Mouse (Mus musculus) midbrain, embryonic 16.5 days (tissue): ENCODE measurements around the gene Macrod2. TPM values are rescaled to one million over a fixed set of nuclear protein-coding genes. Genes with fewer than 3 reads are reported as not detected.

ENCODE experiments used
- ATAC-seq: fragments of 200-750 bp; cut with Nextera tagmentation; 2 replicates; pipeline ENCODE4 v1.8.0; 2017; ENCODE audit warnings: moderate TSS enrichment
- H3K27ac ChIP-seq: fragments of 300-500 bp; sonication (generic); 2 replicates; pipeline ENCODE4 v1.5.1; 2014; ENCODE audit warnings: mild to moderate bottlenecking, low read length, mixed read lengths
- H3K27me3 ChIP-seq: fragments of 300-500 bp; sonication (generic); 2 replicates; pipeline ENCODE4 v1.6.1; 2014; ENCODE audit warnings: low read depth, low read length, mixed read lengths; ENCODE audit not compliant: control insufficient read depth, insufficient read depth
- H3K36me3 ChIP-seq: fragments of 300-500 bp; sonication (generic); 2 replicates; pipeline ENCODE4 v1.6.1; 2014; ENCODE audit warnings: mild to moderate bottlenecking, low read length, moderate library complexity, mixed read lengths; ENCODE audit not compliant: control insufficient read depth, insufficient read depth
- H3K4me1 ChIP-seq: fragments of 300-500 bp; sonication (generic); 2 replicates; pipeline ENCODE4 v1.6.1; 2014; ENCODE audit warnings: mild to moderate bottlenecking, low read length, mixed read lengths; ENCODE audit not compliant: control insufficient read depth, insufficient read depth
- H3K4me2 ChIP-seq: fragments of 300-500 bp; sonication (generic); 2 replicates; pipeline ENCODE4 v1.6.1; 2014; ENCODE audit warnings: mild to moderate bottlenecking, low read length, mixed read lengths
- H3K4me3 ChIP-seq: fragments of 300-500 bp; sonication (generic); 2 replicates; pipeline ENCODE4 v1.5.1; 2014; ENCODE audit warnings: low read depth, mild to moderate bottlenecking, low read length, moderate library complexity, mixed read lengths
- H3K9ac ChIP-seq: fragments of 300-500 bp; sonication (generic); 2 replicates; pipeline ENCODE4 v1.6.1; 2014; ENCODE audit warnings: low read depth, low read length, mixed read lengths
- H3K9me3 ChIP-seq: fragments of 300-500 bp; sonication (generic); replicated peaks from 2 replicates; pipeline ENCODE4 v1.6.1; 2014; ENCODE audit warnings: mild to moderate bottlenecking, low read length, mixed read lengths; ENCODE audit not compliant: control insufficient read depth, poor library complexity, severe bottlenecking
- WGBS: fragments of 180-500 bp; shearing (Covaris S2); extraction: QIAGEN DNeasy Blood & Tissue Kit; methylation state at CpG from one replicate; pipeline ENCODE4 v1.1.7; 2014; 5-methylcytosine and 5-hydroxymethylcytosine counted together
- polyA plus RNA-seq: library from polyadenylated mRNA; unstranded; fragments of >200 nt; fragmentation: Nextera tagmentation; extraction: Ambion mirVana; gene quantifications from 2 replicates; pipeline ENCODE4 v1.2.1, GENCODE M21; 2015

Macrod2 gene
- polyA plus RNA-seq, 1 experiment from 2014 or later, result 96.9 TPM

DNA sequence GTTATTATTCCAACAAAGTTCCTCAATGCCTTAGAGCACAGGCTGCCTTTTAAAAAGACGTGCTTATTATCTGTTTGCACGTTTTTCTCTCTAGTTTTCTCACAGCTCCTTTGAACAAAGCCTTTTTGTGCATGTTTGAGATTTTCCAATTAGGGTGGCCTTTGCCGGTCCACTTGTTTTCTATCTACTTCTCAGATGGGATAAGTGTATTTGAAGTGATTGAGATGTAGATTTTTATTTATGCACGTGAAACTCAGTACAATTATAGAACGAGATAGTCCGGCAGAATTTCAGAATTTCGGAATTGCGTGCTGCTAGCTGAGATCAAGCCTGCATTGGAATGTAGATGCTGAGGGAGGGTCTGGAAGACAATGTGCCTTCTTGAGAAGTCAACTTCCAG is 138.5 kb downstream of the Macrod2 start:
- Histone ChIP-seq H3K4me2 (peak overlapping the region; percentile 41), H3K36me3 (no peaks in the 10 kb centered on the region), H3K9me3 (no peaks in the 10 kb centered on the region), H3K27me3 (no peaks in the 10 kb centered on the region), H3K9ac (no peak overlapping the region), H3K4me3 (no peak overlapping the region; the same call in 1 of the 2 replicates), H3K4me1 (peaks cover 5% of the 10 kb centered on the region; the same call in 1 of the 2 replicates), H3K27ac (no peak overlapping the region)
- 19% methylated on average over 8 of the region's 8 CpGs for WGBS
- ATAC-seq, result no peak

DNA sequence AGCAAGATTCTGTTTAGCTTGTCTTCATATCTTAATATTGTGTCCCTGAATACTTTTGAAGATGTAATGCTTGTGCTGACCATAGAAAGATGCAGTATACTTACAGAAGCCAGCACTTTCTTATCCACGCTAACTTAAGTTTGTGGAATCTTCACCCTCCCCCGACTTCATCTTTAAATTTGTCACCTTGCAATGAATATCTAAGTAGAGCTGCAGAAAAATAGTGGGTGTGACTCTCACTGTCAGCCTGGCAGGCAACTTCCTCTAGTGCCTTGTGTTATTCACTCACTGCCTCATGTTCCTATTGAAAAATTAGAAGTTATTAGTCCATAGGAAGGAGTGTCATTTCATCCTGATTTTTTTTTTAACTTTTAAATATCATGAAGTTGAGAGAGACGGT is 139.5 kb downstream of the Macrod2 start:
- ATAC-seq, result no peak
- Histone ChIP-seq H3K27me3 (no peaks in the 10 kb centered on the region), H3K27ac (no peak overlapping the region), H3K4me1 (peaks cover 5% of the 10 kb centered on the region; the same call in 1 of the 2 replicates), H3K9ac (no peak overlapping the region), H3K4me2 (no peak overlapping the region), H3K36me3 (no peaks in the 10 kb centered on the region), H3K4me3 (no peak overlapping the region), H3K9me3 (no peaks in the 10 kb centered on the region)
- WGBS, result 91% methylated on average over 3 of the region's 3 CpGs

DNA sequence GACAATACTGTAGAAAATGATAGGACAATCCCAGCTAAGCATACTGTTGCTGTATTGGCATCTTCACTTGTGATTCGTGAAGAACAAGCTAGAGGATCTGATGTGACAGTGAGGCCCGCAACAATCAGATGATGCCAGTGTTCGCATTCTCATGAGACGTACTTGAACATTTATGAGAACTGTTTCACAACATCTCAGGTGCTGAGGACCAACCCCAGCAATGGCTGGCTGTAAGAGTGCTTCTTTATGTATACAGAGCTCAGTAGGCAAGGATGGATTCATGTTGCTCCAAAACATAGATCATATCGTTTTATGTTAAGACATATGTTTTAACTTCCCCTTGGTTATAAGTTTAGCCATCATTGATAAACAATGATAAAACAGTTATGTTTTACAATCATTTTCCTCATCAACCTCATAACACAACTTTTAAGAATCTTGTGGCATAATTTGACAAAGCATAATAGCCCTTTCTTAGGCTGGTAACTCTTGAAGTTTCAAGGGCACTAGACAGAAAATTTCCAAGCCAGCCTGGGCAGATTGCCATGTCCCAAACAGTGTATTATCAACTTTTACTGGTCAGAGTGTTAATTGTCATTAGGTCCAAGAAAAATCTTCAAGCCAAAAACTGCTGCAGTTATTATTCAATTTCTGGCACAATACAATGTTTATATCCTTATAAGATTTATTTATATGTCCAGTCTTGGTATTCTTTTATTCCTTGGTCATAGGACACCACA is 140.9 kb downstream of the Macrod2 start:
- no peak overlapping the region for H3K27ac ChIP-seq
- no peaks in the 10 kb centered on the region for H3K36me3 ChIP-seq
- H3K27me3 ChIP-seq, result no peaks in the 10 kb centered on the region
- no peak overlapping the region for H3K4me2 ChIP-seq
- H3K4me1 ChIP-seq, result peaks cover 5% of the 10 kb centered on the region; the same call in 1 of the 2 replicates
- WGBS, result 92% methylated on average over 5 of the region's 5 CpGs
- H3K9me3 ChIP-seq, result no peaks in the 10 kb centered on the region
- ATAC-seq, result no peak
- H3K4me3 ChIP-seq, result no peak overlapping the region
- H3K9ac ChIP-seq, result no peak overlapping the region

- no peak overlapping the region for H3K4me2 ChIP-seq
- no peak overlapping the region for H3K27ac ChIP-seq
- H3K4me1 ChIP-seq, result no peaks in the 10 kb centered on the region
- H3K9me3 ChIP-seq, result no peaks in the 10 kb centered on the region
- 84% methylated on average over 2 of the region's 2 CpGs for WGBS
- no peak for ATAC-seq
- H3K36me3 ChIP-seq, result no peaks in the 10 kb centered on the region
- no peak overlapping the region for H3K4me3 ChIP-seq
- no peaks in the 10 kb centered on the region for H3K27me3 ChIP-seq
- H3K9ac ChIP-seq, result no peak overlapping the region
Measured at GRCm38 (mm10) chr2:140549286-140549685, 154.2 kb downstream of the Macrod2 start.

DNA sequence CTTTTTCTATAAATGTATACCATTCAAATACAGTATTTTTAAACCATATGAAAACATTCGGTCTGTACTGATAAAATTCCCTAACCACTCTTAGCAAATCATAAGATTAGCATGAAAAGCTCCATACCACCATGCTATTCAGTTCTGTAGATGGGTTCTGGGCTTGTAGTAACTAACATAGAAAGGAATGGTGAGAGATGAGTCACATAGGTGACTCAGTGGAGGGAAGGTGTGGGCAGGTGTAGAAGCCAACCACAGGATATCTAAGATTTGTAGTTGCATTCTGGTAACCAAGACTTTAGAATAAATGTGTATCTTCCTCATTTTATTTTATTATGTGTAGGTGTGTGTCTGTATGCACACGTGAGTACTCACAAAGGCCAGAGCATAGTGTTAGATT is 166.3 kb downstream of the Macrod2 start:
- H3K4me2 ChIP-seq, result no peak overlapping the region
- WGBS, result 90% methylated on average over 2 of the region's 2 CpGs
- H3K36me3 ChIP-seq, result no peaks in the 10 kb centered on the region

GRCm38 (mm10) chr2:140570874-140571273 is 175.8 kb downstream of the Macrod2 start:
- Histone ChIP-seq H3K36me3 (no peaks in the 10 kb centered on the region), H3K27ac (no peak overlapping the region), H3K9me3 (no peaks in the 10 kb centered on the region), H3K4me1 (no peaks in the 10 kb centered on the region), H3K9ac (no peak overlapping the region), H3K27me3 (no peaks in the 10 kb centered on the region), H3K4me3 (no peak overlapping the region), H3K4me2 (no peak overlapping the region)
- ATAC-seq, result no peak
- WGBS, result 88% methylated on average over 6 of the region's 6 CpGs

More for the DNA sequence above, 166.3 kb downstream of the Macrod2 start:
- ATAC-seq, result no peak
- Histone ChIP-seq H3K4me3 (no peak overlapping the region), H3K27ac (no peak overlapping the region), H3K4me1 (no peaks in the 10 kb centered on the region), H3K27me3 (no peaks in the 10 kb centered on the region), H3K9me3 (no peaks in the 10 kb centered on the region), H3K9ac (no peak overlapping the region)

GRCm38 (mm10) chr2:140592537-140593261 is 197.6 kb downstream of the Macrod2 start:
- Histone ChIP-seq H3K4me1 (no peaks in the 10 kb centered on the region), H3K9ac (no peak overlapping the region), H3K27ac (no peak overlapping the region), H3K36me3 (no peaks in the 10 kb centered on the region), H3K27me3 (no peaks in the 10 kb centered on the region), H3K9me3 (no peaks in the 10 kb centered on the region), H3K4me2 (no peak overlapping the region), H3K4me3 (no peak overlapping the region)
- WGBS, result 61% methylated on average over 3 of the region's 3 CpGs
- ATAC-seq, result no peak

- no peak overlapping the region for H3K27ac ChIP-seq
Measured at GRCm38 (mm10) chr2:140596906-140597305, 201.8 kb downstream of the Macrod2 start.

DNA sequence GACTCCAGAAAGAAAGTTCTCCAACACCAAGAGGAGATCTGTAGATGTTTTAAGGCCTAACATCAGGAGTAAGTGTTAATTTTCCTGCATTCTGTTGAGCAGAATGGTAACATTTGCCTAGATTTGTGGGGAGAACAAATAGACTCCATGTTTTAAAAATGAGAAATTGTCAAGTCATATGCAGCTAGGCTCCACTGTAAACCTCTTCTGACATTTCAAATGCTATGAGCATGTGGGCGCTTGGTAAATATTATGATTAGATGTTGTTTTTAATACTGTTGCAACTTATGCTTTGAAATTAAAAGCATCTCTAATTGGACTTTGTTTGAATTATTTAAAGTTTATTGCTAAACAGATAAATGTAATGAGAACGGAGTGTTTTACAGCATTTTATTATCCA is 220.3 kb downstream of the Macrod2 start:
- Histone ChIP-seq H3K4me1 (no peaks in the 10 kb centered on the region; the same call in 1 of the 2 replicates), H3K36me3 (no peaks in the 10 kb centered on the region), H3K27ac (no peak overlapping the region), H3K9ac (no peak overlapping the region), H3K4me3 (no peak overlapping the region), H3K27me3 (no peaks in the 10 kb centered on the region), H3K4me2 (no peak overlapping the region), H3K9me3 (no peaks in the 10 kb centered on the region)
- ATAC-seq, result no peak
- 97% methylated on average over 2 of the region's 2 CpGs for WGBS

More at GRCm38 (mm10) chr2:140596906-140597305, 201.8 kb downstream of the Macrod2 start:
- Histone ChIP-seq H3K9ac (no peak overlapping the region), H3K4me3 (no peak overlapping the region), H3K27me3 (no peaks in the 10 kb centered on the region), H3K9me3 (no peaks in the 10 kb centered on the region), H3K36me3 (no peaks in the 10 kb centered on the region), H3K4me2 (no peak overlapping the region), H3K4me1 (no peaks in the 10 kb centered on the region)
- no peak for ATAC-seq
- WGBS, result 87% methylated on average over 2 of the region's 2 CpGs
